Comparison of ENCODE assay signal across 12 mouse cellular contexts in genomic region chr11:68046916-68047315, GRCm38 (mm10).
DNase-seq lines count a peak whose midpoint lies in the region; ATAC-seq and TF ChIP-seq lines count a peak whose summit lies in the region.
"Had no signal": no experiment of that assay in that cellular context is flagged by ENCODE, and none has a peak within 500 bp of the region (broad histone marks: within the 10 kb centered on the region; RNA-seq: fewer than 3 reads in every experiment).

No protein-coding gene starts in this region.

- H3K9me3 ChIP-seq in kidney, postnatal 0 days (replicated peaks; ENCODE audit: low read length) = no peaks in the 10 kb centered on the region
- no peaks in the 10 kb centered on the region for H3K9me3 ChIP-seq in kidney, embryonic 14.5 days (ENCODE audit: control insufficient read depth, low read length)
- H3K9me3 ChIP-seq: forebrain, embryonic 12.5 days; liver, embryonic 13.5 days had no signal

- no peak overlapping the region for H3K9ac ChIP-seq in kidney, postnatal 0 days (ENCODE audit: low read depth, low read length)
- no peak overlapping the region for H3K9ac ChIP-seq in kidney, embryonic 14.5 days (ENCODE audit: low read depth, low read length)
- H3K9ac ChIP-seq: forebrain, embryonic 12.5 days; liver, embryonic 13.5 days had no signal

- 62% methylated on average over 3 of the region's 3 CpGs for WGBS in kidney, postnatal 0 days
- 52% methylated on average over 3 of the region's 3 CpGs for WGBS in kidney, embryonic 14.5 days

- TF ChIP-seq CTCF in kidney, postnatal 0 days (IDR thresholded peaks at IDR 0.05; ENCODE audit: low read depth) = peak; percentile 62

- no peak for ATAC-seq in kidney, postnatal 0 days (replicated peaks; ENCODE audit: low FRiP score, low read depth)
- no peak for ATAC-seq in kidney, embryonic 14.5 days (ENCODE audit: low FRiP score, low TSS enrichment)

- no peak overlapping the region for H3K4me3 ChIP-seq in kidney, postnatal 0 days (replicated peaks; ENCODE audit: low read depth, low read length)
- no peak overlapping the region for H3K4me3 ChIP-seq in kidney, embryonic 14.5 days (ENCODE audit: low read length)
- H3K4me3 ChIP-seq: forebrain, embryonic 12.5 days; liver, embryonic 13.5 days had no signal

- H3K36me3 ChIP-seq in kidney, postnatal 0 days (ENCODE audit: insufficient read depth, low read length) = no peaks in the 10 kb centered on the region
- H3K36me3 ChIP-seq in kidney, embryonic 14.5 days (ENCODE audit: control insufficient read depth, insufficient read depth, low read length) = no peaks in the 10 kb centered on the region
- H3K36me3 ChIP-seq: forebrain, embryonic 12.5 days; liver, embryonic 13.5 days had no signal

- no peak overlapping the region for H3K4me2 ChIP-seq in kidney, postnatal 0 days (ENCODE audit: low read length)
- no peak overlapping the region for H3K4me2 ChIP-seq in kidney, embryonic 14.5 days (replicated peaks; ENCODE audit: low read depth, low read length)
- H3K4me2 ChIP-seq: forebrain, embryonic 12.5 days; liver, embryonic 13.5 days had no signal

- no peaks in the 10 kb centered on the region for H3K27me3 ChIP-seq in kidney, postnatal 0 days (ENCODE audit: insufficient read depth, low read length)
- no peaks in the 10 kb centered on the region for H3K27me3 ChIP-seq in kidney, embryonic 14.5 days (ENCODE audit: control insufficient read depth, insufficient read depth, low read length)
- H3K27me3 ChIP-seq: forebrain, embryonic 12.5 days; liver, embryonic 13.5 days had no signal

- H3K27ac ChIP-seq in kidney, postnatal 0 days = no peak overlapping the region
- no peak overlapping the region for H3K27ac ChIP-seq in kidney, embryonic 14.5 days (ENCODE audit: low read depth, low read length)
- H3K27ac ChIP-seq: forebrain, embryonic 12.5 days; liver, embryonic 13.5 days had no signal

- DNase-seq in kidney, postnatal 0 days (ENCODE audit: low spot score) = peak; percentile 48
- DNase-seq in A20 (ENCODE audit: low read depth, low spot score) (peak; percentile 14), ES-CJ7 (ENCODE audit: low read depth, low spot score) (peak; percentile 14)
- peak; percentile 45 for DNase-seq in lung, postnatal 10 days
- DNase-seq in frontal cortex, postnatal 25 days (ENCODE audit: low spot score in 2 of 2) = no peak
- no peak for DNase-seq in cerebellum, adult 8-10 months
- no peak for DNase-seq in right cerebral cortex, postnatal 4 days
- DNase-seq: cerebellum, adult 9-11 months; liver, embryonic 13.5 days; right cerebral cortex, postnatal 14 days had no signal

- no peaks in the 10 kb centered on the region for H3K4me1 ChIP-seq in kidney, postnatal 0 days (replicated peaks; ENCODE audit: insufficient read depth, low read length)
- no peaks in the 10 kb centered on the region; the same call in 1 of the 2 replicates for H3K4me1 ChIP-seq in kidney, embryonic 14.5 days (ENCODE audit: control insufficient read depth, insufficient read depth, low read length)

Comparison
In these comparisons a context has a peak if more than half of its experiments do, and no peak if none do; other contexts are left out.
1. DNase-seq: peak in kidney, postnatal 0 days (single experiment), A20 (single experiment), ES-CJ7 (single experiment) and lung, postnatal 10 days (single experiment); none in frontal cortex, postnatal 25 days (0 of 2), cerebellum, adult 8-10 months (single experiment) and right cerebral cortex, postnatal 4 days (single experiment).